Mouse (Mus musculus): ENCODE data around the gene Olfr1045. TPM values are rescaled to one million over a fixed set of nuclear protein-coding genes. Genes with fewer than 3 reads are reported as not detected.

The Olfr1045 gene
- polyA plus RNA-seq (2012; rRNA removed; ENCODE audit: low replicate concordance), result not detected in 2 replicates

DNA sequence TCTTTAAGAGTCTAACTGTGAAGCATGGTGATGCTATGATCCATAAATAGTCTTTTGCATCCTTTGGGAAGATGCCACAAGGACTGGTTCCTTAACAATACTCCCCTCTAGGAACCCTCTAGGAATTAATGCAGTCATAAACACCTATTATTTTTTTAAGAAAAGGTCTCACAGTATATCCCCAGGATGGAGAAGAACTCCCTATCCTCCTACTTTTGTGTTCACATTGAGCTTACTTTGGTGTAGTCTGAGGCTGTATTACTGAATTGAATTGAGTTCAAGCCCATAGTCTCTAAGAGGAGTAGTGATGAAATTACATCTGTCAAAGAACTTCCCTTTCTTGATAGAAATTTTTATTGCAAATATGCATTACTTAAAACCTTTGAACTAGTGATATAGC is at the start of gene Olfr1045:
Olfr1045 (minus strand) TSS at position 101 of the 400 bp plus-strand sequence.

DNA sequence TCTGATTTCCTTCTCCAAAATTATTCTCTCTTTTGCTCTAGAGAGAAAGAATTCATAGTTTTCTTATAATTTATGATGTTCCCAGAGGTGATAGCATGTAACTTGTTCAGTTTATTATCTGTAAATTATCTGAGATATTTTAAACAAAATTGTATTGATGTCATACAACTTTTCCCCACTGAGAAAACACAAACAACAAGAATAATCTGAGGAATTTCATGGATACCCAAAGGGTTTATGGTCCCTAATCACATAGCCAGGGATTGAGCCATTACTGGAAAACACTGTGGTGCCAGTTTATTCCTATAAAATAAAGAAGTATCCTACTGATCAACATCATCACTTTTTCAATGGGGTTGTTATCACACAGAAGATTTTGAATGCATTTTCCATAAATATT is 37.4 kb upstream of the Olfr1045 start, which contains the start of gene Olfr1048:
Olfr1048 (minus strand) TSS at position 101 of the 400 bp plus-strand sequence.

DNA sequence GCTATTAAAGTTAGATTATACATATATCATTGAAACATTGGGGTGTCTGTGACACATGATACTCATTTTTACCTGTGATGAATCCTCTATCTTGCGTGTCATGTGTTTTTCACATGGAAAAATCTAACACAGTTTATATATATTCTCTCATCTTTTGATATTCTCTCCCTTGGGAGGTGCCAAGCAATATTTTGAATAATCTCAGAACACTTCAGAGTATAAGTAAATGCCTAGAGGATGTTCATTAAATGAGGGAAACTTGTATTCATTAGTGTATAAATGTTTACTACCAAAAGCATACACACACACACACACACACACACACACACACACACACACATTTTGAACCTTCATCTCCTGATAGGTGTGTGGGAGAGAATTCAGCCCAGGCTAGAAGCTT is 28.5 kb upstream of the Olfr1045 start, which contains the start of gene Olfr1047:
Olfr1047 (minus strand) TSS at position 101 of the 400 bp plus-strand sequence.

DNA sequence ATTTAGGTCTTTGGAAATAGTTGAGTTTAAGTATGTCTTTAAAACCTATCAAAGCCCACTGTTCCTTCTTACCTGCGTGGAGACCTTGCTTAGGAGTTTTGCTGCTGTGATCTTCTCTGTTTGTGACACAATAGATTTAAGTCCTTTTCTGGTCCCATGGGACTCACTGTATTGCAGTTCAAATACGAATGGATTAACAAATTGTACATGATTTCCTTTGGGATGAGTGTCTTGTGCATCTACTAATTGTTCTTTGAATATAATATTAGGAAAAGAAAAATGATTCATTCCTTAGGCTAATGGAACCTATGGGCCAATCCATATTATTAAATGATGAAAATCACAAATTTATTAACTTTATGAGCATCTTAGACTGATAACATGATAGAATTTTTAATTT is 16.4 kb upstream of the Olfr1045 start, which contains the start of gene Olfr1046:
Olfr1046 (minus strand) TSS at position 101 of the 400 bp plus-strand sequence.

DNA sequence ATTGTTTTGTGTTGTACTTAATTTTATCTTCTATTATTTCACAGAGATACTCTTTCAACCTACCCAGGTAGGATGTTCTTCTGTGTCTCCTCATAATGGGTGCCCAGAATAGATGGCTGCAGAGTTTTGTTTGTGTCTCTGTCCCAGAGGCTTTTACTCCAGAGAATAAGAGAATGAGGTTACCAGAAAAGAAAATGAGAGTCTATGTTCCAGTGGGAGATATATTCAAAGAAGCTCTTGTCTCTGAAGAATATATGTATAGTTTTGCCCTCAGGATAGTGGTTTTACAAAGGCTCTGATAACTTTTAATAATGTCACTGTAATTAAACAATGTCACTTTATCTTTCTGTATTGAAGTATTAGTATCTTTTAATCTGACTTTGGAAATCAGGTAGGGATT is 17.2 kb downstream of the Olfr1045 start, which contains the start of gene Olfr52:
Olfr52 (minus strand) TSS at position 101 of the 400 bp plus-strand sequence.

DNA sequence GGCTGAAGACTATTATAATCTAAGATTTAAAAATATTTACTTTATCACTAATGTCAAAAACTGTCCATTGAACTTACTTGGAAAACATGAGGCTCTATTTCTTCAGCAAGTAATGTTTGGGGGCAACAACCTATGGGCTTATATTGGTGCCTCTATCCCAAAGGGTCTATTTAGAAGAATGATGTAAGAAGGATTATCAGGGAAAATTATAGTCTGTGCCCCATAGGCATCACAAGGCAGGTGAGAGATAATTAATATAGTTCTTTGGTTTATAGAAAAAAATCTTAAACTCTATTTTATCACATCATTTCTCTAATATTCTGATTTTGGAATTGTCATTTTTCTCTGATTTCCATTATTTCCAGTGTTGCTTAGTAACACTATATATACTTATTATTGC is 25.1 kb downstream of the Olfr1045 start, which contains the start of gene Olfr1044:
Olfr1044 (minus strand) TSS at position 101 of the 400 bp plus-strand sequence.

DNA sequence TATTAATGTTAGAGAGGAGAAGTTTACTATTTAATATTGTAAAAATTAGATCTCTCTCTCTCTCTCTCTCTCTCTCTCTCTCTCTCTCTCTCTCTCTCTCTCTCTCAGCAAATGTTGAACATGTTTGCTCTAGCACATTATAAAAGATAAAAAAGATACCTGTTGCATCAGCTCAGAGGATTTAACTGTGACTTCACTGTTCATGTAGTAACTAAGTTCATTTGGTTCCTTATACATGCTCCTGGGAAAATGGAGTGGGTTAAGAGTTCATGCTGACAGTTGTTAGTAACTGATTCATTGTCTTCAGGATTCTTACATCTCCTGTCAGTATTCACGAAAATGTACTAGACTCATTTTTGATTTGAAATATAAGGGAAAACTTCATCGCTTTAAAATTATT is 35.4 kb downstream of the Olfr1045 start, which contains the start of gene Olfr1043:
Olfr1043 (minus strand) TSS at position 101 of the 400 bp plus-strand sequence.

DNA sequence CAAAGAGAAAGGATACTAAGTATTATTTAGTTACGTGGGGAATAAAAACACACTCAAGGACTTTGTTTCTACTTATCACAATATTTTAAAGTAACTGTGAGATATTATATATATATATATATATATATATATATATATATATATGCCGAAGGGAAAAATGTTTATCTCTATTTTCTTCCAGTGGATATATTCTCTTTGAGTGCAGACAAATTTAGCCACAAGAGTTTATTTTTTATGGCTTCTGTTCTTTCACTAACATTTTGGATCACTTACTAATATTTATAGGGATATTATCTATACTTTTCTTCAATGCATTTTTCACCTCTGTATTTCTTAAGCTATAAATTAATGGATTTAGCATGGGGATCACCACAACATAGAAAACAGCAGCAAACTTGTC is 41.1 kb downstream of the Olfr1045 start, which contains the start of gene Olfr1042:
Olfr1042 (minus strand) TSS at position 101 of the 400 bp plus-strand sequence.

DNA sequence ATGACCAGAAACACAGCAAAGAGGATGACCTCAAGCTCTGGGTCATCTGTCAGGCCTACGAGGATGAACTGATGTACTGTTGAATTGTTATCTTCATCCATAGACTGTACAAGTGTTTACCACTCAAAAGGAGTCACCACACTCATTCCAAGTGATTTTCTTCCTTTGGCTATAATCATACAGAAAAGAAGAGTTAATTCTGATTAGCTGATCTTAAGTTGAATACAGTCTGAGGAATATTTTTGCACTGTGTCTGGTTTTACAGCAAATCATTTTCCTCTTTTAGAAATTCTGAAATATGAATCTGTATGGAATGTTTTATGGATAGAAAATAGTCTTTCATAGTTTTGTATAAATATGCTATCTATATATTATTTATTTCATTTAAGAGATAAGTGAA is 56.2 kb downstream of the Olfr1045 start, which contains the start of gene Olfr1040:
Olfr1040 (minus strand) TSS at position 101 of the 400 bp plus-strand sequence.

Other genes with a start within 250 kb of the Olfr1045 start
- gene Olfr1029, start 229.1 kb downstream of the Olfr1045 start, polyA plus RNA-seq (2012; rRNA removed; ENCODE audit: low replicate concordance), result not detected in 2 replicates
- gene Olfr1030, start 223.7 kb downstream of the Olfr1045 start, polyA plus RNA-seq (2012; rRNA removed; ENCODE audit: low replicate concordance), result not detected in 2 replicates
- gene Olfr1031, start 212.7 kb downstream of the Olfr1045 start, polyA plus RNA-seq (2012; rRNA removed; ENCODE audit: low replicate concordance), result not detected in 2 replicates
- not detected in 2 replicates for gene Olfr1032, start 197.5 kb downstream of the Olfr1045 start, polyA plus RNA-seq (2012; rRNA removed; ENCODE audit: low replicate concordance)
- 1.3 and 1.7 TPM in 2 replicates for gene Olfr1033, start 182.4 kb downstream of the Olfr1045 start, polyA plus RNA-seq (2012; rRNA removed; ENCODE audit: low replicate concordance)
- 0.23 and 0.26 TPM in 2 replicates for gene Olfr1034, start 157.1 kb downstream of the Olfr1045 start, polyA plus RNA-seq (2012; rRNA removed; ENCODE audit: low replicate concordance)
- not detected in 2 replicates for gene Olfr1036, start 129.0 kb downstream of the Olfr1045 start, polyA plus RNA-seq (2012; rRNA removed; ENCODE audit: low replicate concordance)
- gene Olfr1037, start 115.6 kb downstream of the Olfr1045 start, polyA plus RNA-seq (2012; rRNA removed; ENCODE audit: low replicate concordance), result not detected in 2 replicates
- gene Olfr1039, start 67.1 kb downstream of the Olfr1045 start, polyA plus RNA-seq (2012; rRNA removed; ENCODE audit: low replicate concordance), result not detected in 2 replicates
- gene Olfr1040, start 56.3 kb downstream of the Olfr1045 start, polyA plus RNA-seq (2012; rRNA removed; ENCODE audit: low replicate concordance), result not detected in 2 replicates
- not detected in 2 replicates for gene Olfr1042, start 41.2 kb downstream of the Olfr1045 start, polyA plus RNA-seq (2012; rRNA removed; ENCODE audit: low replicate concordance)
- gene Olfr1043, start 35.5 kb downstream of the Olfr1045 start, polyA plus RNA-seq (2012; rRNA removed; ENCODE audit: low replicate concordance), result not detected in 2 replicates
- not detected in 2 replicates for gene Olfr1044, start 25.2 kb downstream of the Olfr1045 start, polyA plus RNA-seq (2012; rRNA removed; ENCODE audit: low replicate concordance)
- gene Olfr52, start 17.3 kb downstream of the Olfr1045 start, polyA plus RNA-seq (2012; rRNA removed; ENCODE audit: low replicate concordance), result not detected in 2 replicates
- not detected in 2 replicates for gene Olfr1046, start 16.3 kb upstream of the Olfr1045 start, polyA plus RNA-seq (2012; rRNA removed; ENCODE audit: low replicate concordance)
- gene Olfr1047, start 28.4 kb upstream of the Olfr1045 start, polyA plus RNA-seq (2012; rRNA removed; ENCODE audit: low replicate concordance), result not detected in 2 replicates
- not detected in 2 replicates for gene Olfr1048, start 37.3 kb upstream of the Olfr1045 start, polyA plus RNA-seq (2012; rRNA removed; ENCODE audit: low replicate concordance)
- gene Olfr1049, start 55.3 kb upstream of the Olfr1045 start, polyA plus RNA-seq (2012; rRNA removed; ENCODE audit: low replicate concordance), result not detected in 2 replicates
- not detected in 2 replicates for gene Olfr1051, start 76.1 kb upstream of the Olfr1045 start, polyA plus RNA-seq (2012; rRNA removed; ENCODE audit: low replicate concordance)
- not detected in 2 replicates for gene Olfr1052, start 89.4 kb upstream of the Olfr1045 start, polyA plus RNA-seq (2012; rRNA removed; ENCODE audit: low replicate concordance)
- gene Olfr1053, start 112.3 kb upstream of the Olfr1045 start, polyA plus RNA-seq (2012; rRNA removed; ENCODE audit: low replicate concordance), result not detected in 2 replicates
- gene Olfr1054, start 132.4 kb upstream of the Olfr1045 start, polyA plus RNA-seq (2012; rRNA removed; ENCODE audit: low replicate concordance), result not detected in 2 replicates
- not detected in 2 replicates for gene Olfr1055, start 147.3 kb upstream of the Olfr1045 start, polyA plus RNA-seq (2012; rRNA removed; ENCODE audit: low replicate concordance)
- gene Olfr1056, start 159.5 kb upstream of the Olfr1045 start, polyA plus RNA-seq (2012; rRNA removed; ENCODE audit: low replicate concordance), result not detected in 2 replicates
- gene Olfr1057, start 175.4 kb upstream of the Olfr1045 start, polyA plus RNA-seq (2012; rRNA removed; ENCODE audit: low replicate concordance), result not detected in 2 replicates
- gene Olfr1058, start 185.6 kb upstream of the Olfr1045 start, polyA plus RNA-seq (2012; rRNA removed; ENCODE audit: low replicate concordance), result not detected in 2 replicates
- not detected in 2 replicates for gene Olfr1061, start 211.0 kb upstream of the Olfr1045 start, polyA plus RNA-seq (2012; rRNA removed; ENCODE audit: low replicate concordance)
- not detected in 2 replicates for gene Olfr1062, start 223.7 kb upstream of the Olfr1045 start, polyA plus RNA-seq (2012; rRNA removed; ENCODE audit: low replicate concordance)
- not detected in 2 replicates for gene Olfr1065, start 247.6 kb upstream of the Olfr1045 start, polyA plus RNA-seq (2012; rRNA removed; ENCODE audit: low replicate concordance)

All from subcutaneous adipose tissue, adult 2 months (tissue).